Mouse (Mus musculus): ENCODE measurements around the gene Zfyve28.

- TF ChIP-seq CTCF (IDR thresholded peaks at IDR 0.05; ENCODE audit: control insufficient read depth, insufficient read depth, low read length) (no peak), POLR2A (IDR thresholded peaks at IDR 0.05; ENCODE audit: borderline replicate concordance, control insufficient read depth, low read depth, low read length) (no peak)
Measured at GRCm38 (mm10) chr5:34289286-34289685, 1.0 kb upstream of the Zfyve28 start.
